Mouse (Mus musculus) G1E (cell line): ENCODE data around the gene Lrrn2.

Experiments used
- CTCF ChIP-seq: IDR thresholded peaks from 2 replicates; pipeline ENCODE4 v1.5.1; 2012; ENCODE audit warnings: low read depth, low read length, inconsistent platforms, mixed read lengths
- GATA2 ChIP-seq: IDR thresholded peaks from 2 replicates; pipeline ENCODE4 v1.6.1; 2012; ENCODE audit warnings: low read depth, low read length, inconsistent platforms, borderline replicate concordance

GRCm38 (mm10) chr1:132881041-132881761 is 1.1 kb downstream of the Lrrn2 start:
- TF ChIP-seq CTCF (no peak), GATA2 (no peak)
